Mouse (Mus musculus) lung, postnatal 14 days (tissue): ENCODE measurements around the gene Ccdc138.
"Not testable (repeated sequence)": the region's sequence is repeated elsewhere in the genome, so short reads cannot be mapped to it uniquely, and the experiment has no call there.

Source experiments
- DNase-seq: peaks from one replicate; pipeline ENCODE4 v3.0.0; 2021

Ccdc138 gene

DNA sequence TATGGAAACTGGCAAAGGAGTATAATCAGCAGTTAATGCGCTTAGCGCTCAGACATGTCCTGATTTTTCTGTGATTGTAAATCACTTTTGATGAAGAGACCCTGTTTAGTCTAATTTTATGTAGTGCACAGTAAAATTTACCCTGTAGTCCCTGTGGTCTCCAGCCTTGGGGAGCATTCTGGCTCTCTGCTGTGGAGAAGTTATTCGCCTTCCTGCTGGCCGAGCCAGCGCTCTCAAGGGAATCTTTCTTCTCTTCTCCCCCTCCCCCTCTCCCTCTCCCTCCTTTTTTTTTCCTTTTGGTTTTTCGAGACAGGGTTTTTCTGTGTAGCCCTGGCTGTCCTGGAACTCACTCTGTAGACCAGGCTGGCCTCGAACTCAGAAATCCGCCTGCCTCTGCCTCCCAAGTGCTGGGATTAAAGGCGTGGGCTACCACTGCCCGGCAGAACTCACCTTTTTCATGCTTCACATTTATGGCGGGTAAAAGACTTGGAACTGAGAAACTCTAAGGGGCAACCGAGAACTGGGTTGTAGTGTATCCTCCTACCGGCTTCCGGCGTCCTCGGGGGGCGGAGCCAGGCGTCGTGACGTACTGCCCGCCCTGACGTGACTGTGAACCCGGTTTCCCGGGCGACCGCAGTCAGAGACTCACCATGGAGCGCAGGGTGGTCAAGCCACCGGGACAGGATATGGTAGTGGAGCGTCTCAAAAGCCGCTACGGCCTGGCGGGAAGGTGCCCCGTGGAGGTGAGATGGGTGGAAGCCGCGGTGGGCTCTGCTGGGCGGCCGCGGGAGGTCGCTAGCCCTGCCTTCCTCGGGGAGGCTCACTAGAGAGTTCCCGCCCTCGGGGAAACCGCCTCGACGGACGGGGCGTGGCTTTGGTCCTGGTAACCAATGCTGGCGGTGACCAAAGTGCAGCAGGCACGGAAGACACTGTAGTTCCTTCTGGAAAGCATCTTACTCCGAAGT is at the start of gene Ccdc138:
Gene Ccdc138 (plus strand): TSS at position 629 of the 965 bp plus-strand sequence.
- DNase-seq = peak; percentile 94

DNA sequence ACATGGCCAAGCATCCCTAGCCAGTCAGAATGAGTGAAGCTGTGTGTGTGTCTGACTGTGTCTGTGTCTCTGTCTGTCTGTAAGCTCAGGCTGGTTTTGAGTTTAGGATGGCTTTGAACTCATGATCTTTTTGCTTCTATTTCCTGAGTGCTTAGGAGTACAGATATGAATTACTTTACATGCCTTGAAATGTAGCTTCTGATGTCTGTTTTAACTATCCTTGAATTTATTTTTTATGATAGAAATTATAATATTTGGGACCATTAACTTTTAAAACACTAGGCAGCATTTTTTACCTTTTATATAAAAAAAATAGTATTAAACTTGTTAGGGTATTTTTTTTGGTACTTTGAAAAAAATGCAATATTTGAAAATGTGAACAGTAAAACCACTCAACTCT is 46.2 kb upstream of the Ccdc138 start:
- no peak for DNase-seq

DNA sequence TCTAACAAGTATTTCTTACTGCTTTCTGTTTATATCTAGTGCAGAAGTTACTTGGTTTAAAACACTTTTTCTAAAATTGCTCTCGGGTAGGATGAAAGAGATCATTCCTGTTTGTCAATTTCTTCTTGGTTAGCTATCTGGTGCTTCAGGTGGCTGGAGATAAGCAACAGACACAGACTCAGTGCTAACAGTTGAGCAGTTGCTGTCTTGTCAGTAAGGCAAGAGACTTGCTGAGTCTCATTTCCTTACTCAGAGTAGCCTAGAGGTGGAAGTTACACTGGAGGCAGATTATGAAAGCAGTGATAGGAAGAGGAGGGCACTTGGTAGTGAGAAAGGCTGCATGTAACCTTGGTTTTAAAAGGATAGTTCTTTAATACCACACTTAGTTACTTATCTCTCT is 45.6 kb upstream of the Ccdc138 start:
- DNase-seq = no peak

DNA sequence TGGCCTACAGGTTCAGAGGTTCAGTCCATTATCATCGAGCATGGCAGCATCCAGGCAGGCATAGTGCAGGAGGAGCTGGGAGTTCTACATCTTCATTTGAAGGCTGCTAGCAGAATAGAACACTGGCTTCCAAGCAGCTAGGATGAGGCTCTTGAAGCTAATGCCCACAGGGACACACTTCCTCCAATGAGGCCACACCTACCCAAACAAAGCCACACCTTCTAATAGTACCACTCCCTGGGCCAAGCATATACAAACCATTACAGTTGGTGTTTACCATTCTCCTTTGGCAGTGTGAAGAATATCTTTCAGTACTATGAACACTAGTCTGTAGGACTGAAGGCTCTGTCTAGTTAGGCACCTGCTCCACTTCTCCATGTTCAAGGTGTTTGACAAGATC is 37.9 kb upstream of the Ccdc138 start:
- no peak for DNase-seq

DNA sequence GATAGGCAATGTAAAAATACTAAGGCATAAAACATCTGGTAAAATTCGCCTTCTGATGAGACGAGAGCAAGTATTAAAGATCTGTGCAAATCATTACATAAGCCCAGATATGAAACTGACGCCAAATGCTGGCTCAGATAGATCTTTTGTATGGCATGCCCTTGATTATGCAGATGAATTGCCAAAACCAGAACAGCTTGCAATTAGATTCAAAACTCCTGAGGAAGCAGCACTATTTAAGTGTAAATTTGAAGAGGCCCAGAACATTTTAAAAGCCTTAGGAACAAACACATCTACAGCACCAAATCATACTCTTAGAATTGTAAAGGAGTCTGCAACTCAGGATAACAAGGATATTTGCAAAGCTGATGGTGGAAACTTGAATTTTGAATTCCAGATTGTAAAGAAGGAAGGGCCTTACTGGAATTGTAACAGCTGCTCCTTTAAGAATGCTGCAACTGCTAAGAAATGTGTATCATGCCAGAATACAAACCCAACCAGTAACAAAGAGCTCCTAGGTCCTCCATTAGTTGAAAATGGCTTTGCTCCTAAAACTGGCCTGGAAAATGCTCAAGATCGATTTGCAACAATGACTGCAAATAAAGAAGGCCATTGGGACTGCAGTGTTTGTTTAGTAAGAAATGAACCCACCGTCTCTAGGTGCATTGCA is 20.5 kb upstream of the Ccdc138 start:
- DNase-seq = no peak

DNA sequence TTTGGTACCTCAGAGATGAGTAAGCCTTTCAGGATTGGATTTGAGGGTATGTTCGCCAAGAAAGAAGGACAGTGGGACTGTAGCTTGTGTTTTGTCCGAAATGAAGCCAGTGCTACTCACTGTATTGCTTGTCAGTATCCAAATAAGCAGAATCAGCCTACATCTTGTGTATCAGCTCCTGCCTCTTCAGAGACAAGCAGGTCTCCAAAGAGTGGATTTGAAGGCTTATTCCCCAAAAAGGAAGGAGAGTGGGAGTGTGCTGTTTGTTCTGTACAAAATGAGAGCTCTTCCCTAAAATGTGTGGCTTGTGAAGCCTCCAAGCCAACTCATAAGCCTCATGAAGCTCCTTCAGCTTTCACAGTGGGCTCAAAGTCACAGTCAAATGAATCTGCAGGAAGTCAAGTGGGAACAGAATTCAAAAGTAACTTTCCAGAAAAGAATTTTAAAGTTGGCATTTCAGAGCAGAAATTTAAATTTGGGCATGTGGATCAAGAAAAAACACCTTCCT is 19.6 kb upstream of the Ccdc138 start:
- DNase-seq = no peak

DNA sequence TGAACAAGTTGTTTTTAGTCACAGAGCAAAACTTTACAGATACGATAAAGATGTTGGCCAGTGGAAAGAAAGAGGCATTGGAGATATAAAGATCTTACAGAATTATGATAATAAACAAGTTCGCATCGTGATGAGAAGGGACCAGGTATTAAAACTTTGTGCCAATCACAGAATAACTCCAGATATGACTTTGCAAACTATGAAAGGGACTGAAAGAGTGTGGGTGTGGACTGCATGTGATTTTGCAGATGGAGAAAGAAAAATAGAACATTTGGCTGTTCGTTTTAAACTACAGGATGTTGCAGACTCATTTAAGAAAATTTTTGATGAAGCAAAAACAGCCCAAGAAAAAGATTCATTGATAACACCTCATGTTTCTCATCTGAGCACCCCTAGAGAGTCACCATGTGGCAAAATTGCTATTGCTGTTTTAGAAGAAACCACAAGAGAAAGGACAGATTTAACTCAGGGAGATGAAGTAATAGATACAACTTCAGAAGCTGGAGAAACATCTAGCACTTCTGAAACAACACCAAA is 17.7 kb upstream of the Ccdc138 start:
- DNase-seq = no peak

DNA sequence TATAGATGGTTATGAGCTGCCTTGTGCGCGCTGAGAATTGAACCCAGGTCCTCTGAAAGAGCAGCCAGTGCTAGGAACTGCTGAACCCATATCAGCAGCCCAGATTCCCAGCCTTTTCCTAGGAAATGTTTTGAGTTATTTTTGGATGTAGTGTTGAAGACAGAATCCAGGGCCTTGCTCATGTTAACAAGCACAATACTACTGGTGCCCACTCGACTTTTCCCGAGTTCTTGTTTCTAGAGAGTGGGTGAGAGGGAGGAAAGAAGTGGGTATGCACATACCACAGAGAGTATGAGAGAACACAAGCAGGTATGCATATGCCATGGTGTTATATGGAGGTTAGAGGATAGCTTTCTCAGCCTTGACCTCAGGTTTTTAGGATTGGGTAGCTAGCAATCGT is 6.7 kb upstream of the Ccdc138 start:
- no peak for DNase-seq

DNA sequence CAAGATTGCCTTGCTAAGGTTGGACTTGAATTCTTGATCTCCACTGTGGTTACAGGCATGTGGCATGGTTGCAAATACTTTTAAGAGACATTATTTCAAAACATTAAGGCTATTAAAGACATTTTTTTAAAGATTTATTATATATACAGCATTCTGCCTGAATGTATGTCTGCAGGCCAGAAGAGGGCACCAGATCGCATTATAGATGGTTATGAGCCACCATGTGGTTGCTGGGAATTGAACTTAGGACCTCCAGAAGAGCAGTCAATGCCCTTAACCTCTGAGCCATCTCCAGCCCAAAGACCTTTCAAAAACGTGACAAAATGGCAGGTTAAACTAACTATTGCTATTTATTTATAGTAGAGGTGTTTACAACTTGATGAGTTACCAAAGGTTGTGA is 2.1 kb upstream of the Ccdc138 start:
- no peak for DNase-seq

DNA sequence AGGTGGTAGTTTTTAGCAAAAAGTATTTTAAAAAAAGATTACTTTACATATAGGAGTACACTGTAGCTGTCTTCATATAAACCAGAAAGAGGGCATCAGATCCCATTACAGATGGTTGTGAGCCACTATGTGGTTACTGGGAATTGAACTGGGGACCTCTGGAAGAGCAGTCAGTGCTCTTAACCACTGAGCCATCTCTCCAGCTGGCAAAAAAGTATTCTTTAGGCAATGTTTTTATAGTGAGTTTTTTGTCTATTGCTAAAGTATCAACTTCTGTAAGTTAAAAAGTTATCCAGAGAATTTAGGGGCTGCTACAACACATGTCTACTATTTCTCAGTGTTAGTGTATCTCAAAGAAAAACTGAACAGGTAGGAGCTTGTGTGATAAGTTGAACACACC is 1.0 kb upstream of the Ccdc138 start:
- DNase-seq = no peak

DNA sequence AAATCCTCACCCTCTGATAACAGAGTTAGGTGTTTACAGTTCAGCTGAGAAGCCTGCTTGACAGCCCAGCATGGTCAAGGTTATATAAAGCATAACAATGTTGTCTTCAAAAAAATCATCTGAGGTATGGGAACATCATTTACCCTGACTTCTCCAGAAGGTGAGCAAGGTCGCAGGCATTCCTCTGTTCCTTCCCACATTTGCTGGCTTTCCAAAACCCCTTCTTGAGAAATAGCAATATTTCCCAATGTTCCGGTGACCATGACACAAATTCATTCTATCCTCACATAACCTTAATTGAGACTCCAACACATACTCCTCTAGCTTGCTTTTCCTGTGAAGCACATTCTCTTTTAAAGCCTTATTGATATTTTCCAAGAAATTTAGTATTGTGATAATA is 768 bp downstream of the Ccdc138 start:
- peak; percentile 5 for DNase-seq

DNA sequence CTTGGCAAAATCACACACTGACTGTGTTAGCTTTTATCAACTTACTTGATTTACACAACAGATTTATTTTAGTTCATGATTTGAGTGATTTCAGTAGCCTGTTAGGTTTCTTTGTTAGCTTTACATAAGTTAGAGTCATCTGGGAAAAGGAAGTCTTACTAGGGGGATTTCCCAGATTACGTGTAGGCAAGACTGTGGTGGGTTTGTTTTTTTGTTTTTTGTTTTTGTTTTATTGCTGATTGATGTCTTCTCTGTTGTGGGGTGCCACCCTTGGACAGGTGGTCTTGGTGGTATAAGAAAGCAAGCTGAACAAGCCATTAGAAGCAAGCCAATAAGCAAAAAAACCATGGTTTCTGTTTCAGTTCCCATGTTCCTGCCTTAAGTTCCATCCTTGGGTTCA is 31.6 kb downstream of the Ccdc138 start:
- no peak for DNase-seq

DNA sequence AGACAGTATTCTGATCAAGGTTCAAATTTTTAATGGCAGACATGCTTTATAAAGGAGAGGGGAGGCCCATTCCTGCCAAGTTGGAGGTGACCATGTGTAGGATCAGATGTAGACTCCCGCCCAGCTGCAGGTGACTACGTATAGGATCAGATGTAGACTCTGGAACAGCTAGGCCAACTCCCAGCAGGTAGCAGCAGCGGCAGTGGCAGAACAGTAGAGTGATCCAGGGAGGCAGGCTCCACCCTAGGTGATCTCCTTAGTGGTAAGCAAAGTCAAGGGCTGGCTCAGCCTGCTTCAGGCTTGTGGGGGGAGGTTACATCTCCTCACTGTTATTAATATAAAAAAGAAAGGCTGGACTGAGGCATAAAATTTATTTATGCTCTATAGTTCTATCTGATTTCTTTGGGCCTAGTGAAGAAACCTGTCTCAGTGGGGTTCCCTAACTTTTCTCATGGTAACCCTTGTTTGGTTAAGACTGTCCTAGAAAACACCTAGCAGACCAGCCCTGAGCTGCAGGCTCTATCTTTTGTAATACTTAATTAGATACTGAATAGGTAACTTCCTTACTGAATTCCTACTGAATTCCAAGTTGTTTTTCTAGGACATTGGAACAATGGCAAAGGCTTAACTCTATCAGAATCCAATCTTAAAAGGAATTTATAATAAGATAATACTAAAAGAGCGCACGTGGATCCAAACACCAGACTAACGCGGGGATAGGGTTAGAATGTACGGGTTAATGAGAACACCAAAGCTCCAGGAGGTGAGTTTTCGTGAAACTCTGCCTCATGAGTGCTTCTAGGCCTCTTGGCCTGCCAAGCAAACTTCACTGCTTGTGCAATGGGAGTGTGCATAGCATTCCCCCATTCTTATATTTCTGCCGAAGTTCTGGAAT is 33.4 kb downstream of the Ccdc138 start:
- no peak for DNase-seq

DNA sequence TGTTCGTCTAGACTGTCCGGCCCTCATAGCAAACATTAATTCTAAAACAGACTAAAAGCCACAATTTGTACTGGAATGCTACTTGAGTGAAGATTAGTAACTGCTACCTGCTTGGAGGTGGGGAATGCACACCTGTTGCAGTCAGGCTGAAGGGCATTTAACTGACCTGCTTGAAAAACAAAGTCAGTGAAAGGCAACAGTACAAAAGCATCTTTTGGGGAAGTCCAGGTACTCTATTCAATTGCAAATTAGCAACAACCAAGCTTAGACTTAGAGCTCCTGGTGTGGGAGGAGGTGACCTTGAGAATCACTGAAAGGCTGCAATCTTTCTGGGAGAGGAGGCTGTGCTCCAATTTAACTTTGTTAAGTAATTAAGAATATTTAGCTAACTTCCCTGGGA is 34.4 kb downstream of the Ccdc138 start:
- no peak for DNase-seq

DNA sequence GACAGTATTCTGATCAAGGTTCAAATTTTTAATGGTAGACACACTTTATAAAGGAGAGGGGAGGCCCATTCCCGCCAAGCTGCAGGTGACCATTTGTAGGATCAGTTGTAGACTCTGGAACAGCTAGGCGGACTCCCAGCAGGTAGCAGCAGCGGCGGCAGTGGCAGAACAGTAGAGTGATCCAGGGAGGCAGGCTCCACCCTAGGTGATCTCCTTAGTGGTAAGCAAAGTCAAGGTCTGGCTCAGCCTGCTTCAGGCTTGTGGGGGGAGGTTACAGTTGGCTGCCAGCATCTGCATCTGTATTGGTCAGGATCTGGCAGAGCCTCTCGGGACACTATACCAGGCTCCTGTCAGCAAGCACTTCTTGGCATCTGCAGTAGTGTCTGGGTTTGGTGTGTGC is 38.5 kb downstream of the Ccdc138 start:
- not testable (repeated sequence) for DNase-seq

DNA sequence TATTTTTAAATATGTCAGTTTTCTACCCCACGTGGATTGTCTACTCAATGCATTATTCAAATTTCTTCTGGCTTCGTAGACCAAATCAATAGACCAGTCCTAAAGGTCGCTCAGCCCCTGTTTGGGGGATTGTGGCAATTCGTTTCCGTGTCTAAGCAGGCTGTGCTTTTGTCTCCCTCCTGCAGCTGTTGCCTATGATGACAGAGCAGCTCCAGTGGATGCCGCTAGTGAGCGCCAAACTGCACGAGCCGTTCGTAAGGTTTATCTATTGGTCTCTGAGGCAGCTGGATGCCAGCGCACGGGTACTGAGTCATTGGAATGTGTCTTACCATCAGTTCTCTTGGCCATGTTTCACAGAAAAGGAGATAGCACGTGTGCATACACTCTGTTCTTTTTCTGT is 42.9 kb downstream of the Ccdc138 start:
- DNase-seq = no peak

DNA sequence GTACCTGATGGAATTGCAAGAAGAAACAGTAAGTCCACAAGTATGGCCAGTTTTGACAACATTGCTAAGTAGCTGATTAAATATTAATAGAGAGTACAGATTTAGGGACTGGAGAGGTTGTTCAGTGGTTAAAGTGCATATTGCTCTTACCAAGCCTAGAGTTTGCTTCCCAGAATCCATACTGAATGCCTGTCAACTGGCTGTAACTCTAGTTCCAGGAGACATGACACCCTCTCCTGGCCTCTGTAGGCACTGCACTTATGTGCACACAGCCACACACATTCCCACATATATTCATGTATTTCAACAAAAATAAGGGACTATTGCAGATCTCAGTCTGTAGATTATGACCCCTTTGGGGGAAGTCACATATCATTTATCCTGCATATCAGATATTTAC is 51.0 kb downstream of the Ccdc138 start:
- DNase-seq = no peak

DNA sequence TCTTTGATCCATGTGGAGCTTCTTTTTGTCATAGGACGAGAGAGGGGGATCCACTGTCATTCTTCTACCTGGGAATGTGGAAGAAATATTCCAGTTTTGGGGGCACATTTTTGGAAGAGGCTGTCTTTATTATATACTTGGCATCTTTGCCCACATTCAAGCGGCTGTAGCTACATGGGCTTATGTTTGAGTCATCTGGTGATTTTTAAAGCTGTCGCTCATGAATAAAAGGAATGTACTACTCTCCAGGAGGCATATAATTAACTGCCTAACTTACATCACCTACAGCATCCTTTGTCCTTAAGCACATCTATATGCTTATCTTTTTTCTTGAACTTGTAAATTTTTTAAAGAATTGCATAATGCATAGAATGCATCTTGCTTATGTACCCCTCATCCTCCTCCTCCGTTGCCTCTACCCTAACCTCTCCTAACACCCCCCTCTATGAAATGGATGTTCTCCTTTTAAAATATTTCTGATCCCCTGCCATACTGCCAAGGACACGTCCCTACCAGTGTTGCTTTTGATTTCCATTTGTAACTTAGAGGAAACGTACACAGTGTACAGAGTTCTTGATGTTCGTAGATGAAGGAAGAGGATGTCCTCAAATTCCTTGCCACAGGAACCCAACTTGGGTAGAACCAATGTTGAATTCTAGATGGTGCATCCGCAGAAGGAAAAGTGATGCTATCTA is 57.1 kb downstream of the Ccdc138 start:
- DNase-seq = no peak

DNA sequence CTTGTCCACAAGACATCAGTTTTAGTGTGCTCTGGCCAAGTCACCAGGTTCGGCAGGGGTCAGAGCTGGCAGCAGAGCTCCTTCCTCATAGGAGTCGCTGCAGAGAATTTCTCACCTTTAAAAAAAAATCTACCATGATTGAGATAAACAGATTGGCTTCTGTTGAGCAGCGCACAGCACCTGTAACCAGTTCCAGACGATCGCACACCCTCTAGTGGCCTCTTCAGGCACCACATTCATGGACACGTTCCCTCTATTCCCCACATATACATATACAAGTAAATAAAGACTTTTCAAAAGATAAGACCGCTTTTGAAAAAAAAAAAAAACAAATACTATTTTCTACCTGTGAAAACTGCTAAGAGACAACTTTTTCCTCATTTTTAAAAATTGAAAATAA is 61.4 kb downstream of the Ccdc138 start:
- DNase-seq = peak; percentile 62

DNA sequence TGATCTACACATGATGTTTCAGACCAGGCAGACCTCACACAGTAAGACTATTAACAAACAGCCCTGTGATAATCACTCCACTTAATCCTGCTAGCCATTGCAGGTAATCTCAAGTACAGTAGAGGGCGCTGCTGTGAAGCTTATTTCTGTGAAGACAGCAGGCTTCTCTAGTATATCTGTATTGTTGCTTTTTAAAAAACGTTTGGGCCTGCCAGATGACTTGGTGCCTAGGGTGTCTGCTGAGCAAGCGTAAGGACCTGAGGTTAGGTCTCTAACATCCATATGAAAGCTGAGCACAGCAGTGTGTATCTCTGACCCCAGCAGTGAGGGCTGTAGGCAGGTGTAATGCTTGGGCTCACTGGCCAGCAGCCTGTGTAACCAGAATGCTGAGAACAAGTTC is 62.2 kb downstream of the Ccdc138 start:
- DNase-seq = peak; percentile 45

DNA sequence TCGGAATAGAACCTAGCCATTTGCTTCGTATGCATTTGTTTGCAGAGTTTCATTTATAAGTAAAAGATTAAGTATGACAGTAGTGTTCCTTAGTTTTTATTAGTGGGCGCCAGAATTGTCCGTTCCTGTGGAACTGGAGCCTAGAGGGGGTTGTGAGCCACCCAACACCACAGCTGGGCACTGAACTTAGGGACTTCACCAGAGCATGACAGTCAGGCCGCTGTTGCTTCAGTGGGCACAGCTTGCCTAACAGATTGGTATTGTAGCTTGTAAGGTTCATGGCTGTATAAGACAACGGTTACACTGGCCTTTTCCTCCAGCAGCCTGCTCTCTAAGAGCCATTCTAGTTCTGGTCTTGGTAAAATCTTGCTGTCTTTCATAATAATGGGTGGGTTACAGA is 62.8 kb downstream of the Ccdc138 start:
- no peak for DNase-seq
